Mouse (Mus musculus): ENCODE measurements around the gene Tnrc6c.

The Tnrc6c gene

GRCm38 (mm10) chr11:117797511-117798159 lies 143.5 kb downstream of the Tnrc6c start, which contains the start of gene 6030468B19Rik:
Gene 6030468B19Rik (plus strand): TSS chr11:117797660.
- DNase-seq = no peak

- DNase-seq = no peak
These were observed 144.1 kb downstream of the Tnrc6c start for GRCm38 (mm10) chr11:117798160-117798541.

GRCm38 (mm10) chr11:117799174-117799573 lies 145.1 kb downstream of the Tnrc6c start:
- DNase-seq = no peak

- no peak for DNase-seq
These were observed 145.9 kb downstream of the Tnrc6c start for GRCm38 (mm10) chr11:117800038-117800437.

- no peak for DNase-seq
These were observed 147.6 kb downstream of the Tnrc6c start for GRCm38 (mm10) chr11:117801650-117802049.

GRCm38 (mm10) chr11:117803166-117803688 lies 149.1 kb downstream of the Tnrc6c start:
- DNase-seq = no peak

- DNase-seq = no peak
These were observed 152.7 kb downstream of the Tnrc6c start for GRCm38 (mm10) chr11:117806781-117807180.

GRCm38 (mm10) chr11:117809407-117810311 lies 155.6 kb downstream of the Tnrc6c start, which contains the start of the genes Gm20708 and Syngr2:
Gene Gm20708 (plus strand): TSS chr11:117809668.
Gene Syngr2 (plus strand): TSS chr11:117809668.
- DNase-seq = peak; percentile 52

GRCm38 (mm10) chr11:117810401-117811046 lies 156.4 kb downstream of the Tnrc6c start:
- peak; percentile 70 for DNase-seq
